Mouse (Mus musculus): ENCODE data around the gene Cd2bp2.

Gene Cd2bp2

GRCm38 (mm10) chr7:127145387-127146266 is 50.2 kb downstream of the Cd2bp2 start:
- in situ Hi-C loops (cut with MboI; ENCODE audit: low sequenced_read_pairs), result no loop called here

DNA sequence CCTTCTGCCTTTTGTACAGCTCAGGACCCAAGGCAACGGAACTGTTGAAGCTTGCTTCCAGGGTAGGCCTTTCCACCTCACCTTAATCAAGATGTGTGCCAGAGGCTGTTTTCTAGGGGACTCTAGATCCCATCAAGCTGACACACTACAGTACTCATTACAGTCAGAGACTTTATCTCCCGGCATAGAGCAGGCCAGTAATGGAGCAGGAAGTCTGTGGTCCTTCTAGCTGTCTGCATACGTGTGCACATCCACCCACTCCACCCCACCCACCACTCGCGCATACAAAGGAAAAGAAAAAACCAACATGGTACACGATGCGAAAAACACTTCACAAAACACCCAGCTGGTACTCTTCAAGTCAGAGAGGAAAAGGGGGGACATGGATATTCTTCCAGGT is 51.4 kb downstream of the Cd2bp2 start:
- in situ Hi-C loops (cut with MboI; ENCODE audit: low sequenced_read_pairs), result no loop called here

DNA sequence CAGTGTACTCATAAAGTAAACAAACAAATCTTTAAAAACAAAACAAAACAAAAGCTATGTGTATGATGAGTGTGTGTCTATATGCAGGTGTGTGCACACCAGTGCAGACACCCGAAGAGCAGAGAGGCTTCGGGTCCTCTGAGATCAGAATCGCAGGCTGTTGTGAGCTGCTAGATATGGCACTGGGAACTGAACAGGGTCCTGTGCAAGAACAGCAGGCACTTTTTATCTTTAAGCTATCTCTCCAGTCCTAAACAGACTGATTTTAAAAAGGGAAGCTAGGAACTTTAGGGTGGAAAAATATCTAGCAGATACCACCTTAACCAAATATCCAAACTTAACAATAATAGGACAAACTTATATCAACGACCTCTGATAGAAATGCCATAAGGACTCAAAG is 53.2 kb downstream of the Cd2bp2 start:
- in situ Hi-C loops (cut with MboI; ENCODE audit: low sequenced_read_pairs), result no loop called here

- in situ Hi-C loops (cut with MboI; ENCODE audit: low sequenced_read_pairs), result no loop called here
These were observed 53.6 kb downstream of the Cd2bp2 start for GRCm38 (mm10) chr7:127142214-127142613.
